Mouse (Mus musculus) liver, embryonic 11.5 days (tissue): ENCODE measurements around the gene 9130409I23Rik. TPM values are rescaled to one million over a fixed set of nuclear protein-coding genes. Genes with fewer than 3 reads are reported as not detected.

Experiments
- ATAC-seq: fragments of 200-750 bp; cut with Nextera tagmentation; replicated peaks from 2 replicates; pipeline ENCODE4 v1.8.0; 2017; ENCODE audit warnings: moderate number of reproducible peaks, mild to moderate bottlenecking, moderate TSS enrichment, moderate library complexity; ENCODE audit not compliant: low FRiP score
- DNase-seq: peaks from one replicate; pipeline ENCODE4 v3.0.0-alpha.2; 2017; ENCODE audit warnings: low spot score
- H3K27ac ChIP-seq: fragments of 300-500 bp; sonication (generic); 2 replicates; pipeline ENCODE4 v1.5.1; 2014; ENCODE audit warnings: mild to moderate bottlenecking, low read depth, low read length, control low read depth
- H3K27me3 ChIP-seq: fragments of 300-500 bp; sonication (generic); replicated peaks from 2 replicates; pipeline ENCODE4 v1.6.1; 2014; ENCODE audit warnings: low read length, mixed read lengths; ENCODE audit not compliant: control insufficient read depth, insufficient read depth
- H3K36me3 ChIP-seq: fragments of 300-500 bp; sonication (generic); 2 replicates; pipeline ENCODE4 v1.6.1; 2014; ENCODE audit warnings: mild to moderate bottlenecking, low read length, moderate library complexity, mixed read lengths; ENCODE audit not compliant: control insufficient read depth, insufficient read depth
- H3K4me1 ChIP-seq: fragments of 300-500 bp; sonication (generic); replicated peaks from 2 replicates; pipeline ENCODE4 v1.6.1; 2014; ENCODE audit warnings: low read length, mixed read lengths; ENCODE audit not compliant: control insufficient read depth, insufficient read depth
- H3K4me2 ChIP-seq: fragments of 300-500 bp; sonication (generic); 2 replicates; pipeline ENCODE4 v1.6.1; 2014; ENCODE audit warnings: mild to moderate bottlenecking, control low read depth, moderate library complexity
- H3K4me3 ChIP-seq: fragments of 300-500 bp; sonication (generic); 2 replicates; pipeline ENCODE4 v1.5.1; 2014; ENCODE audit warnings: low read depth, low read length, control low read depth
- H3K9ac ChIP-seq: fragments of 300-500 bp; sonication (generic); 2 replicates; pipeline ENCODE4 v1.6.1; 2014; ENCODE audit warnings: low read depth, low read length, control low read depth
- H3K9me3 ChIP-seq: fragments of 300-500 bp; sonication (generic); 2 replicates; pipeline ENCODE4 v1.6.1; 2016; ENCODE audit warnings: low read length, inconsistent platforms, mixed read lengths; ENCODE audit not compliant: control insufficient read depth
- WGBS: fragments of 180-500 bp; shearing (Covaris S2); extraction: QIAGEN DNeasy Blood & Tissue Kit; methylation state at CpG from one replicate; pipeline ENCODE4 v1.1.7; 2014; 5-methylcytosine and 5-hydroxymethylcytosine counted together
- polyA plus RNA-seq: library from polyadenylated mRNA; unstranded; fragments of >200 nt; fragmentation: Nextera tagmentation; extraction: Ambion mirVana; gene quantifications from 2 replicates; pipeline ENCODE4 v1.2.1, GENCODE M21; 2014

The 9130409I23Rik gene
- not detected in 2 replicates for polyA plus RNA-seq

- H3K27me3 ChIP-seq, result 0 out of 2 replicates have a peak, but pooled peaks cover 3% of the 10 kb centered on the region
- no peaks in the 10 kb centered on the region for H3K36me3 ChIP-seq
- H3K9ac ChIP-seq, result no peak within 1 kb of the TSS
- DNase-seq (no peak), ATAC-seq (no peak)
- no peaks in the 10 kb centered on the region for H3K9me3 ChIP-seq
- WGBS, result 82% methylated on average over 6 of the region's 6 CpGs
- H3K4me1 ChIP-seq, result no peaks in the 10 kb centered on the region
- no peak within 1 kb of the TSS for H3K27ac ChIP-seq
- no peak within 1 kb of the TSS for H3K4me3 ChIP-seq
- no peak within 1 kb of the TSS for H3K4me2 ChIP-seq
These were observed at the start of gene 9130409I23Rik for GRCm38 (mm10) chr1:181050937-181051336. TSS of gene 9130409I23Rik (plus strand) at chr1:181051237.

- Histone ChIP-seq H3K4me3 (no peak overlapping the region), H3K27ac (no peak overlapping the region), H3K9ac (no peak overlapping the region), H3K9me3 (no peaks in the 10 kb centered on the region), H3K27me3 (no peaks in the 10 kb centered on the region), H3K4me1 (0 out of 2 replicates have a peak, but pooled peaks cover 4% of the 10 kb centered on the region), H3K4me2 (no peak overlapping the region), H3K36me3 (no peaks in the 10 kb centered on the region)
- no peak for DNase-seq
- 72% methylated on average over 3 of the region's 3 CpGs for WGBS
- ATAC-seq, result no peak
These were observed 49.4 kb upstream of the 9130409I23Rik start for GRCm38 (mm10) chr1:181001621-181002020.

DNA sequence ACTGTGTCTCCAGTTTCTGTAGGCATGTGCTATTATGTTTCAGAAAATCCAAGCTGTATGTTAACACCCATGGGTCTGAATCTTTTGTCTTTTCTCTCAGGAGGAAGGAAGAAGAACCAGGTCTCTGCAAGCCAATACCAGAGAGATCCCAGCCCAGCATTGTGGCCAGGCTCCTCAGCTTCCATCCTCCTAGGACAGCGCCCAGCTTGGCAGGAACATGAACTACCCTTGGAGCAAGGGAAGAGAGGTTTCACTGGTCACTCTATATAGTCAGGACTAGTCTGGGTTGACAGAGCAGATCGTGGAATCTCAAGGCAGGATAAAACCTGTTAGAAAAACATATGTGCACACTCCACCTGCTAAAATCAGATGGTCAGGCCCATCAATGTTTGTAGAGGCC, 47.2 kb upstream of the 9130409I23Rik start:
- H3K27ac ChIP-seq, result no peak overlapping the region
- DNase-seq, result no peak
- no peak overlapping the region for H3K4me2 ChIP-seq
- no peak for ATAC-seq
- H3K36me3 ChIP-seq, result no peaks in the 10 kb centered on the region
- H3K9me3 ChIP-seq, result no peaks in the 10 kb centered on the region
- H3K9ac ChIP-seq, result no peak overlapping the region
- H3K27me3 ChIP-seq, result no peaks in the 10 kb centered on the region
- H3K4me1 ChIP-seq, result 0 out of 2 replicates have a peak, but pooled peaks cover 4% of the 10 kb centered on the region
- WGBS, result 77% methylated on average over 2 of the region's 2 CpGs
- H3K4me3 ChIP-seq, result no peak overlapping the region

- Histone ChIP-seq H3K4me2 (no peak overlapping the region), H3K9ac (no peak overlapping the region), H3K4me3 (no peak overlapping the region), H3K4me1 (peaks cover 1% of the 10 kb centered on the region; the same call in 1 of the 2 replicates), H3K9me3 (no peaks in the 10 kb centered on the region), H3K36me3 (no peaks in the 10 kb centered on the region), H3K27ac (no peak overlapping the region), H3K27me3 (no peaks in the 10 kb centered on the region)
- DNase-seq (no peak), ATAC-seq (peak; percentile 43; the same call in 1 of the 2 replicates)
- 70% methylated on average over 8 of the region's 8 CpGs for WGBS
These were observed 45.7 kb upstream of the 9130409I23Rik start for GRCm38 (mm10) chr1:181005331-181005730.

GRCm38 (mm10) chr1:181007831-181008230, 43.2 kb upstream of the 9130409I23Rik start:
- Histone ChIP-seq H3K4me1 (no peaks in the 10 kb centered on the region; the same call in 1 of the 2 replicates), H3K27me3 (no peaks in the 10 kb centered on the region), H3K9ac (no peak overlapping the region), H3K9me3 (no peaks in the 10 kb centered on the region), H3K4me3 (no peak overlapping the region), H3K36me3 (no peaks in the 10 kb centered on the region), H3K27ac (no peak overlapping the region), H3K4me2 (no peak overlapping the region)
- 89% methylated on average over 6 of the region's 6 CpGs for WGBS
- DNase-seq (peak; percentile 15), ATAC-seq (no peak)

GRCm38 (mm10) chr1:181008266-181008665, 42.8 kb upstream of the 9130409I23Rik start:
- Histone ChIP-seq H3K9me3 (no peaks in the 10 kb centered on the region), H3K4me2 (no peak overlapping the region), H3K4me3 (no peak overlapping the region), H3K27ac (no peak overlapping the region), H3K27me3 (no peaks in the 10 kb centered on the region), H3K4me1 (no peaks in the 10 kb centered on the region; the same call in 1 of the 2 replicates), H3K9ac (no peak overlapping the region), H3K36me3 (no peaks in the 10 kb centered on the region)
- DNase-seq (no peak), ATAC-seq (no peak)
- WGBS, result 87% methylated on average over 2 of the region's 2 CpGs

- no peak overlapping the region for H3K4me3 ChIP-seq
- no peaks in the 10 kb centered on the region for H3K36me3 ChIP-seq
- H3K9ac ChIP-seq, result no peak overlapping the region
- H3K4me1 ChIP-seq, result no peaks in the 10 kb centered on the region; the same call in 1 of the 2 replicates
- H3K9me3 ChIP-seq, result no peaks in the 10 kb centered on the region
- DNase-seq (no peak), ATAC-seq (no peak)
- no peaks in the 10 kb centered on the region for H3K27me3 ChIP-seq
- 86% methylated on average over 4 of the region's 4 CpGs for WGBS
- no peak overlapping the region for H3K4me2 ChIP-seq
- H3K27ac ChIP-seq, result no peak overlapping the region
These were observed 41.9 kb upstream of the 9130409I23Rik start for GRCm38 (mm10) chr1:181009011-181009590.

DNA sequence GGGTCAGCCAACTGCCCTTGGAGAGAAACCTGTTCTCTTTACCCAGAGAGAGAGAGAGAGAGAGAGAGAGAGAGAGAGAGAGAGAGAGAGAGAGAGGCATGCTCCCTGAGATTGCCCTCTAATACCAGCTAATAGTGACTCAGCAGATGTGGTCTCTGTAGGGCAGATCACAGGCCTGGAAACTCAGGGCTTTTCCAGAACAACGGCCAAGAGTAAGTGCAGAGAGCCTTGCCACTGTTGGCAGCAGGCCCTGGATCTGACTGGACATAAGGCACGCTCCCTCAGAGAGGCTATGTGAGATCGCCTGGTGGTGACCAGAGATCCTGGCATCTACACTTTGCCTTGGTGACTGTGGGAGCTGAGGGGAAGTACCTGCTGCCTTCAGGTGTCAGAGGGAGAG, 41.3 kb upstream of the 9130409I23Rik start:
- H3K27me3 ChIP-seq, result no peaks in the 10 kb centered on the region
- no peak for ATAC-seq

More for the DNA sequence above, 41.3 kb upstream of the 9130409I23Rik start:
- 63% methylated on average over 3 of the region's 3 CpGs for WGBS
- Histone ChIP-seq H3K4me3 (no peak overlapping the region), H3K4me1 (no peaks in the 10 kb centered on the region; the same call in 1 of the 2 replicates), H3K4me2 (no peak overlapping the region), H3K36me3 (no peaks in the 10 kb centered on the region), H3K9me3 (no peaks in the 10 kb centered on the region), H3K27ac (no peak overlapping the region), H3K9ac (no peak overlapping the region)
- DNase-seq, result no peak
